Mouse (Mus musculus) liver, embryonic 14.5 days (tissue): ENCODE measurements around the gene Bcar3.

Experiments
- CTCF ChIP-seq: IDR thresholded peaks from 2 replicates; pipeline ENCODE4 v1.5.1; 2016; ENCODE audit warnings: antibody characterized with exemption, low read depth, control low read depth
- EP300 ChIP-seq: IDR thresholded peaks from 2 replicates; pipeline ENCODE4 v1.6.1; 2016; ENCODE audit warnings: antibody characterized with exemption, low read depth

GRCm38 (mm10) chr3:122458743-122459142 is 164.8 kb downstream of the Bcar3 start:
- TF ChIP-seq CTCF (no peak), EP300 (no peak)
